Mouse (Mus musculus) bone marrow macrophage, adult 2 months (primary cell): ENCODE measurements at regions not wholly inside any gene's neighbourhood (a gene's known extent, or its start where the extent isn't known, plus 50 kb on each side); places are given as distances from the start of the nearest gene placed in this dataset.

Experiments used
- H3K27ac ChIP-seq: 2 replicates; pipeline ENCODE4 v1.5.1; 2012; ENCODE audit warnings: low read depth, low read length; ENCODE audit not compliant: insufficient read depth
- H3K4me1 ChIP-seq: 2 replicates; pipeline ENCODE4 v1.6.1; 2012; ENCODE audit warnings: low read length; ENCODE audit not compliant: control insufficient read depth, insufficient read depth
- H3K4me3 ChIP-seq: 2 replicates; pipeline ENCODE4 v1.5.1; 2012; ENCODE audit warnings: mild to moderate bottlenecking, low read length, moderate library complexity; ENCODE audit not compliant: insufficient read depth
- CTCF ChIP-seq: IDR thresholded peaks from 2 replicates; pipeline ENCODE4 v1.5.1; 2012; ENCODE audit warnings: low read depth, mild to moderate bottlenecking, low read length, moderate library complexity
- POLR2A ChIP-seq: IDR thresholded peaks from 2 replicates; pipeline ENCODE4 v1.6.1; 2012; ENCODE audit warnings: mild to moderate bottlenecking, low read depth, low read length, borderline replicate concordance

DNA sequence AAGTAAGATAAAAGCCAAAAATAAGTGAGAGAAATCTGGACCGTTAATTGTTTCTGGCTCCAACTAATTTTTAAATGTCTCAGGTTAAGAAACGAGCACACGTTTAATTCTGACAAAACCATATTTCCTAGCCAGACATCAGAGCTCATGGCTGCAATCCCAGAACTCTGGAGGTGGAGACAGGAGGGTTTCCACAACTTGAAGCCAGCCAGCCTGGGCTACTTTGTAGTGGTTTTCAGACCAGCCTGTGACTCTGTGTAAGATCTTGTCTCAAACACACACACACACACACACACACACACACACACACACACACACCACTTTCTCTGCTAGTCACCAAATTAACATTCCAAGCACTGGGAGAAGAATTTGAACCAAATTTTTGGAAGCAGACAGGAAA, 174.2 kb downstream of the Efnb2 start:
- Histone ChIP-seq H3K4me3 (no peak overlapping the region), H3K4me1 (no peaks in the 10 kb centered on the region), H3K27ac (no peak overlapping the region)
- TF ChIP-seq POLR2A = no peak
- no peak for TF ChIP-seq CTCF

DNA sequence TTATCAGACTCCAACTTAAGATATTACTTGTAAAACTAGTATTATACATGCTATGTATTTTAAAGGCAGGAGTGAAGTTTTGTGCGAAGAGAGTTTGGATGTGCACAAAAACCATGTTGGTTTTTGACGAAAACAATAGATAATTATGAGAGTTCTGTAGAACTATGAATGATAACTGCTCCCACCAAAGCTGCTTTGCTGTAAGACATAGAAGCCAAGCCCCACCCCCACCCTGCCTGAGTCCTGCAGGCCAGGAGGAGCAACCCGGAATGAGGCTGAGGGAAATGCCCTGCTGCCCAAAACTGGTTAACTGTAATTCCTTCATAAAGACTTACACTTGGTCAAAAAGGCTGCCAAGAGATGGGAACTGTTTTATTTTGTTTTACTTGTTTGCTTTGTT, 175.8 kb downstream of the Efnb2 start:
- TF ChIP-seq CTCF (no peak), POLR2A (no peak)
- H3K4me1 ChIP-seq = no peaks in the 10 kb centered on the region
- no peak overlapping the region for H3K27ac ChIP-seq
- no peak overlapping the region for H3K4me3 ChIP-seq

GRCm38 (mm10) chr8:8484546-8484945, 176.5 kb downstream of the Efnb2 start:
- no peak overlapping the region for H3K27ac ChIP-seq
- H3K4me3 ChIP-seq = no peak overlapping the region
- no peak for TF ChIP-seq CTCF
- no peak for TF ChIP-seq POLR2A
- no peaks in the 10 kb centered on the region for H3K4me1 ChIP-seq

- no peak for TF ChIP-seq CTCF
- Histone ChIP-seq H3K4me1 (no peaks in the 10 kb centered on the region), H3K4me3 (no peak overlapping the region), H3K27ac (no peak overlapping the region)
These were observed 178.1 kb downstream of the Efnb2 start for GRCm38 (mm10) chr8:8482707-8483480.

GRCm38 (mm10) chr8:8477456-8477855, 183.6 kb downstream of the Efnb2 start:
- H3K4me1 ChIP-seq = no peaks in the 10 kb centered on the region
- no peak overlapping the region for H3K27ac ChIP-seq
- H3K4me3 ChIP-seq = no peak overlapping the region
- TF ChIP-seq CTCF (no peak), POLR2A (no peak)

DNA sequence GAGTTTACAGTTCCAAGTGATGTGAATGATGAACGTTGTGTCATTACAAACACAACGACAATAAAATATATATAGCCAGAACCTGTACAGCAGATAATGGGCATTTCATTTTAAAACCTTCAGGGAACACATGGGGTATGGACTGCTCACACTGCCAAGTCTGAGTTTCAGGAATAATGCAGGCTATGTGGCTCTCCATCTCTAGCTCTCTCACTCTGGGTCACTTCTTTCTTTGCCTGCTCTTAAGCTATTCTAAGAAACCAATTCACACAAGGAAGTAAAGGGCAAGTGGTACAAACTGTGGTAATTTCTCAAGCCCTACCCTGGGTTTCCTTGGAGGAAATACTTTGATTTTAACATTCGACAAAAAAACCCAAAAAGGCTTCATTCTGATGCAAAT, 192.5 kb downstream of the Efnb2 start:
- TF ChIP-seq CTCF (no peak), POLR2A (no peak)
- Histone ChIP-seq H3K4me3 (no peak overlapping the region), H3K4me1 (no peaks in the 10 kb centered on the region), H3K27ac (no peak overlapping the region)

DNA sequence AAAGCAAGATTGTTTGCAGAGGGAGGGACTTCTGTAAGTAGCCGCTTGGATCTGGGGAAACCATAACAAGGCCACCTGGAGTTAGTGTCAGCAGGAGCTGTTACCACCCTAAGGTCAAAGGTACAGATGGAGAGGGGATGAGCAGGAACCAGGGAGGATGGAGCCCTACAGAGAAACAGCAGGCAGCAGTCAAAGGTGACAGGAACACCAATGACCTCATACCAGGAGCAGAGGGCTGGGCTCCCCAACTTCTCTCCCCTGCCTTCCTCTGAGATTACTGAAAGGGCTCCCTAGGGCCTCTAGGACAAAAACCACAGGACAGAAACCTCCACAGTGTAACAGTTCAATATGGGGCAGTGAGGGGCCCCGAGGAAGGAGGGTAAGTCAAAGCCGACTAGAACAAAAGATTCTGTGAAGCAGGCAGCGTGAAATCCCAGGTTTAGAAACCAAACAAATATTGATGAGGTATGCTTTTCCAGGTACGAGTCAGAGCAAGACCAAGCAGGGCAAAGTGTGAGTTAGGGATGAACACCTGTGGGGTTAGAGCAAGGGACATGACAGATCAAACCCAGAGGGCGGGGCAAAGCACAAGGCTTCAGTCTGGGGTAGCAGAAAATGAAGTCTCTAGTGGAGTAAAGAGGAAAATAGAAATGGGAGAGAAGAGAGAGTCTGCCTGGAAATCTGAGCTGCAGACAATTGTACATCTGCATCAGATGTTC, 194.4 kb downstream of the Efnb2 start:
- H3K27ac ChIP-seq = no peak overlapping the region
- no peaks in the 10 kb centered on the region for H3K4me1 ChIP-seq
- no peak overlapping the region for H3K4me3 ChIP-seq
- no peak for TF ChIP-seq POLR2A
- no peak for TF ChIP-seq CTCF

DNA sequence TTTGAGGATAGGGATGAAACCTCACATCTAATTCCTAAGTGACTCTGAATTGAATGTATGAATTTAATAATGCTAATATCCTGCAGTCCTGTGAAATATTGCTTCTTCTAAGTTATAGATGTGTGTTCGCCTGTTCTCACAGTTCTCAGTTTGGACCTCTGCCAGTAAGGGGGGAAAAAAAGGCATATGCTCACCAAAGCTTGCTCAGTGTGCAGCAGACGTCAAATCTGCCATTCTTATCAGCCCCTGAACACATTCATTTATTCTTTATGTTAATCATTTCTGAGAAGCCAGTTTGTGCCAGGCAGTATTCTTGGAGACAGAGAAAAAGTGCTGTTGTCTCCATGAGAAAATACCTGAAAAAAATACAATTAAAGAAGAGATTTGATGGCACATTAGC, 198.6 kb downstream of the Efnb2 start:
- H3K4me1 ChIP-seq = no peaks in the 10 kb centered on the region
- no peak overlapping the region for H3K4me3 ChIP-seq
- no peak for TF ChIP-seq CTCF
- TF ChIP-seq POLR2A = no peak
- no peak overlapping the region for H3K27ac ChIP-seq

DNA sequence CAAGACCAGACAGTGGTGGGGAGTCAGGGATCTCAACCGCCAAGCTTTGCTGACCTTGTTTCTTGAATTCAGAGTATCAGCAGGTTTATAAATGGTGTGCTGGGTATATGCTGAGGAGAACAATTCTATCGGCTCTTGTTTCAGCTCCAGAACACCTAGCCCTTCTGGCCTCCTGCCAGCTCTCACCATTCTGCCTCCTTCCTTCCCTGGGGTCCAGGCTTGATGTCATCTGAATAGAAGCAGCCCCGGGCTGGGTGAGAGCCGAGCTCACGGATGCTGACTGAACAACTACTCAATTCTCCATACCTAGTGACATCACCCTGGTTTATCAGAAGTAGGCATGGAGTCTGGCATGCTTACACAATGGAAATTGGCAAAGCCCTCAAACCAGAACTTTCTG, 203.5 kb downstream of the Efnb2 start:
- TF ChIP-seq POLR2A (no peak), CTCF (no peak)
- Histone ChIP-seq H3K4me3 (no peak overlapping the region), H3K27ac (no peak overlapping the region), H3K4me1 (no peaks in the 10 kb centered on the region)

DNA sequence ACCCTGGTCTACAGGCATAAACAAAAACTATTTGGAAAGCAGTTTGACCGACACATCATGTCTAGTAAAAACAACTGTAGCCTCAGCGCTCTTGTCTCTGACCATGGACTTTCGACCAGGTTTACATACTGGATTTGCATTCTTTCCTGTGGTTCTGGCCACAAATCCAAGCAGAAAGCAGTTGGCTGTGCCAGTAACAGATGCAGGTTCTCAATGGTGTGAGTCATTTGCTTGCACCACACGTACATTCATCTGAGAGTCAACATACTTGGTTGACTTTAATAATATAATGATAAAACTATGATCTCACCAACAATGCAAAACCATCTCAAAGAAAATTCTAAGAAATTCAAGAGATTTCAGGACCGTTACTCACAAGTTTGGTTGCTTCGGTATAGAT, 207.1 kb downstream of the Efnb2 start:
- no peak overlapping the region for H3K27ac ChIP-seq
- no peaks in the 10 kb centered on the region for H3K4me1 ChIP-seq
- no peak overlapping the region for H3K4me3 ChIP-seq
- TF ChIP-seq CTCF = no peak
- TF ChIP-seq POLR2A = no peak
